Mouse (Mus musculus) ES-E14 (cell line): ENCODE data around the gene Kank3. TPM values are rescaled to one million over a fixed set of nuclear protein-coding genes. Genes with fewer than 3 reads are reported as not detected.

Experiments used
- DNase-seq: peaks from one replicate; pipeline ENCODE4 v3.0.0-alpha.2; 2013; ENCODE audit warnings: low read depth, low spot score
- H3K27ac ChIP-seq: 2 replicates; pipeline ENCODE4 v1.5.1; 2012; ENCODE audit warnings: low read depth, mild to moderate bottlenecking, low read length, moderate library complexity, mixed read lengths; ENCODE audit not compliant: poor library complexity, insufficient read depth, severe bottlenecking
- H3K36me3 ChIP-seq: 2 replicates; pipeline ENCODE4 v1.6.1; 2012; ENCODE audit warnings: mild to moderate bottlenecking, low read length, moderate library complexity, mixed read lengths; ENCODE audit not compliant: control insufficient read depth, poor library complexity, insufficient read depth, severe bottlenecking
- H3K4me1 ChIP-seq, 2 experiments: fragments of 150-350 bp in 1 of 2; sonication (generic) in 1 of 2; 2 replicates each; pipeline ENCODE4 v1.6.1; 2012; ENCODE audit warnings: low read length in 2 of 2, mild to moderate bottlenecking in 1 of 2, mixed read lengths in 1 of 2; ENCODE audit not compliant: control insufficient read depth in 2 of 2, insufficient read depth in 2 of 2, poor library complexity in 1 of 2
- H3K4me3 ChIP-seq, 2 experiments: fragments of 150-350 bp in 1 of 2; sonication (generic) in 1 of 2; 2 replicates each; pipeline ENCODE4 v1.5.1; 2012; ENCODE audit warnings: low read length in 2 of 2, low read depth in 1 of 2, mild to moderate bottlenecking in 1 of 2, mixed read lengths in 1 of 2; ENCODE audit not compliant: insufficient read depth in 1 of 2, poor library complexity in 1 of 2, severe bottlenecking in 1 of 2
- H3K9ac ChIP-seq: 2 replicates; pipeline ENCODE4 v1.6.1; 2012; ENCODE audit warnings: low read depth, mild to moderate bottlenecking, low read length, mixed read lengths; ENCODE audit not compliant: poor library complexity, insufficient read depth, severe bottlenecking
- H3K9me3 ChIP-seq: fragments of 150-350 bp; sonication (generic); 2 replicates; pipeline ENCODE4 v1.6.1; 2012; ENCODE audit warnings: low read depth, mild to moderate bottlenecking, low read length; ENCODE audit not compliant: control insufficient read depth, insufficient read depth
- CHD2 ChIP-seq: IDR thresholded peaks from 2 replicates; pipeline ENCODE4 v1.6.1; 2014; ENCODE audit warnings: mild to moderate bottlenecking, low read depth, low read length, inconsistent platforms
- HCFC1 ChIP-seq: IDR thresholded peaks from 2 replicates; pipeline ENCODE4 v1.6.1; 2012; ENCODE audit warnings: low read length, inconsistent platforms, borderline replicate concordance; ENCODE audit not compliant: insufficient read depth
- MAFK ChIP-seq: IDR thresholded peaks from 2 replicates; pipeline ENCODE4 v1.6.1; 2014; ENCODE audit warnings: mild to moderate bottlenecking, low read depth, low read length, inconsistent platforms; ENCODE audit not compliant: insufficient read depth
- ZC3H11A ChIP-seq: IDR thresholded peaks from 2 replicates; pipeline ENCODE4 v1.6.1; 2012; ENCODE audit warnings: low read depth, mild to moderate bottlenecking, inconsistent platforms, low read length, borderline replicate concordance
- ZNF384 ChIP-seq: IDR thresholded peaks from 2 replicates; pipeline ENCODE4 v1.6.1; 2012; ENCODE audit warnings: low read depth, low read length, inconsistent platforms
- in situ Hi-C, 2 experiments: fragments of 600-800 bp; cut with MboI; formaldehyde crosslinking; loops; one replicate each; pipeline ENCODE4 v1.15.1; 2025; ENCODE audit warnings: low sequenced_read_pairs in 2 of 2, inconsistent platforms in 1 of 2; ENCODE audit not compliant: unreplicated experiment in 2 of 2
- total RNA-seq: library from RNA; depleted of rRNA; stranded (reverse); fragments of 300-350 nt; gene quantifications from 2 replicates; pipeline ENCODE4 v1.2.3, GENCODE M21; 2012

Gene Kank3
- total RNA-seq, 1 experiment = 81.1 TPM

DNA sequence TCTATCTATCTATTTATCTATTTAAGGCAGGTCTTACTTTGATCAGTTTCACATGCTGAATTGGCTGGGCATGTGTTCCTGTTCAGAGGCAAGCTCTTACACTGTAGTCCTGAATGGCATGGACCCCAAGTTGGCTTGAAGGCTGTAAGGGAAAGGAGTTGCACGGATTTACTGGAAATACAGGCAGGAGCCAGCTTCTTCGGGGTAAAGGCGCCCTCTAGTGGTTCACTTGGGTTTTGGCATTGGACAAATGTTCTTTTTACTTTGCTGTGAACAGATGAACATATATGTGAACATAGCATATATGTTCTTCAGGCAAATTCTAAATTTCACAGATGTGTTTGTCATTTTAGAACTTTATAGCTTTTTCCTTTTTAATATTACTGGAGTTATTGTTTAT, 16.5 kb downstream of the Kank3 start:
- no peak overlapping the region for H3K9ac ChIP-seq
- in situ Hi-C loops = no loop called here
- no peaks in the 10 kb centered on the region for H3K9me3 ChIP-seq
- no peak overlapping the region for H3K27ac ChIP-seq
- TF ChIP-seq HCFC1 = no peak
- no peak for TF ChIP-seq MAFK
- no peak for TF ChIP-seq ZC3H11A
- no peak for TF ChIP-seq CHD2
- no peak for TF ChIP-seq ZNF384
- peaks cover 51% of the 10 kb centered on the region for H3K36me3 ChIP-seq
- no peak for DNase-seq
- H3K4me1 ChIP-seq = peaks cover 8 to 10% of the 10 kb centered on the region in 2 experiments
- no peak overlapping the region for H3K4me3 ChIP-seq

GRCm38 (mm10) chr17:33828892-33829291, 18.6 kb downstream of the Kank3 start:
- no peak for DNase-seq
- H3K9me3 ChIP-seq = no peaks in the 10 kb centered on the region
- H3K4me1 ChIP-seq = peaks cover 4 to 10% of the 10 kb centered on the region in 2 experiments; a peak in 3 of 4 replicates
- H3K36me3 ChIP-seq = peaks cover 41% of the 10 kb centered on the region
- H3K4me3 ChIP-seq = no peak overlapping the region
- in situ Hi-C loops = no loop called here
- TF ChIP-seq MAFK (no peak), ZNF384 (no peak), ZC3H11A (no peak), HCFC1 (no peak), CHD2 (no peak)
- no peak overlapping the region for H3K9ac ChIP-seq
- no peak overlapping the region for H3K27ac ChIP-seq

- Histone ChIP-seq H3K4me3 (no peak overlapping the region), H3K4me1 (peaks cover 4 to 10% of the 10 kb centered on the region in 2 experiments; a peak in 3 of 4 replicates), H3K9me3 (no peaks in the 10 kb centered on the region), H3K36me3 (peaks cover 41% of the 10 kb centered on the region), H3K27ac (no peak overlapping the region), H3K9ac (no peak overlapping the region)
- in situ Hi-C loops = no loop called here
- no peak for DNase-seq
- TF ChIP-seq ZNF384 (no peak), MAFK (no peak), CHD2 (no peak), ZC3H11A (no peak), HCFC1 (no peak)
Measured at GRCm38 (mm10) chr17:33829561-33829960, 19.2 kb downstream of the Kank3 start.

DNA sequence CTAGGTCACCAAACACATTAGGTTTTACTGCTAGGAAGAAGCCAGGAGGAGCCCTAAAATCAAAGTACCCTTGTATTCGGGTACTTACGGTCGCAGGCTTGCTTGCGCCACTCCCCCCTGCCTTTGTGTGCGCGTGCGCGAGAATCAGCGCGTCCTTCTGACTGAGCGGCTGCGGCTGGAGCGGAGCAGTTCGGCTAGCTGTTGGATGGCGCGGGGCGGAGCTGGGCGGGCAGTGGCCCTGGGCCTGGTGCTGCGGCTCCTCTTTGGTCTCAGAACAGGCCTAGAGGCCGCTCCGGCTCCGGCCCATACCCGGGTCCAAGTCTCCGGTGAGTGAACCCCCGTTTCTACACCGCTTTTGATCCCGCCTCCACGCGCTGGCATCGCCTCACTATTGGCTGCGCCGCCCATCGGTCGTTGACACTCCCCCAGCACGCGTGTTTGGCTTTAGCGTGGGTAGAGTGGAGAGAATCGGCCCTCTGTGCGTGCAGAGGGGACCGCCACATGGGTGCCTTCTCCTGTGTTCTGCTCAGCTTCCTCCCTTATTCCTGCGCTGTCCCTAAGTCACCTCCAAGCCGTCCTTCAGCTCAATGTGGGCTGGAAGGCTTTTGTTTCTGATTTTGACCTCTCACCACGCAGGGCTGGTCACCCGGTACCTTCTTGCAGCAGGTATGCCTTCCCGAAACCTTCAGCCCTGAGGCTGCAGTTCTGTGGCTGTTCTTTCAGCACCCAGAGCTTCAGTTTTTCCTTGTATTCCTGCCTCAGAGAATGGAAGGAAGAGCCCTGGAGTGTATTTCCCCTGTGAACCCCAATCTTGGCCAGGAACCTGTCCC, 32.9 kb downstream of the Kank3 start, which contains the start of gene Cd320:
Gene Cd320 (plus strand): TSS at position 126 of the 830 bp plus-strand sequence.
- Histone ChIP-seq H3K36me3 (peaks cover 13% of the 10 kb centered on the region), H3K9me3 (no peaks in the 10 kb centered on the region), H3K4me1 (peaks cover 0 to 11% of the 10 kb centered on the region in 2 experiments; a peak in 1 of 4 replicates), H3K4me3 (peak within 1 kb of the TSS; percentile 77 to 80), H3K27ac (no peak within 1 kb of the TSS), H3K9ac (peak within 1 kb of the TSS; percentile 86)
- in situ Hi-C loops = no loop called here
- no peak for TF ChIP-seq HCFC1
- TF ChIP-seq ZNF384 = no peak
- TF ChIP-seq CHD2 = no peak
- no peak for TF ChIP-seq ZC3H11A
- TF ChIP-seq MAFK = no peak
- DNase-seq = peak; percentile 88
